Mouse (Mus musculus): ENCODE results near the gene Npat. TPM values are rescaled to one million over a fixed set of nuclear protein-coding genes. Genes with fewer than 3 reads are reported as not detected.

The Npat gene
- polyA plus RNA-seq, 1 experiment from 2014 or later: 23.9 TPM

Other genes starting within 250 kb of the Npat start
- gene Exph5, start 235.4 kb upstream of the Npat start, polyA plus RNA-seq (2016; fragmentation: Nextera tagmentation; extraction: Ambion mirVana): 1.7 TPM in 2 replicates
- 9.7 and 10.3 TPM in 2 replicates for gene Kdelc2, start 153.0 kb upstream of the Npat start, polyA plus RNA-seq (2016; fragmentation: Nextera tagmentation; extraction: Ambion mirVana)
- gene 4930550C14Rik, start 134.7 kb upstream of the Npat start, polyA plus RNA-seq (2016; fragmentation: Nextera tagmentation; extraction: Ambion mirVana): 0.28 and 0.32 TPM in 2 replicates
- 19.3 and 22.0 TPM in 2 replicates for gene Atm, start 307 bp upstream of the Npat start, polyA plus RNA-seq (2016; fragmentation: Nextera tagmentation; extraction: Ambion mirVana)
- 33.6 and 37.4 TPM in 2 replicates for gene Acat1, start 73.3 kb downstream of the Npat start, polyA plus RNA-seq (2016; fragmentation: Nextera tagmentation; extraction: Ambion mirVana)
- 38.1 and 38.6 TPM in 2 replicates for gene Cul5, start 133.0 kb downstream of the Npat start, polyA plus RNA-seq (2016; fragmentation: Nextera tagmentation; extraction: Ambion mirVana)
- gene Rab39, start 169.2 kb downstream of the Npat start, polyA plus RNA-seq (2016; fragmentation: Nextera tagmentation; extraction: Ambion mirVana): 1.4 and 1.5 TPM in 2 replicates
- 7.0 and 7.7 TPM in 2 replicates for gene Slc35f2, start 234.5 kb downstream of the Npat start, polyA plus RNA-seq (2016; fragmentation: Nextera tagmentation; extraction: Ambion mirVana)